Mouse (Mus musculus) right cerebral cortex, postnatal 14 days (tissue): ENCODE results near the gene Ybey.

ENCODE experiments used
- DNase-seq: peaks from one replicate; pipeline ENCODE4 v3.0.0; 2022

Gene Ybey

DNA sequence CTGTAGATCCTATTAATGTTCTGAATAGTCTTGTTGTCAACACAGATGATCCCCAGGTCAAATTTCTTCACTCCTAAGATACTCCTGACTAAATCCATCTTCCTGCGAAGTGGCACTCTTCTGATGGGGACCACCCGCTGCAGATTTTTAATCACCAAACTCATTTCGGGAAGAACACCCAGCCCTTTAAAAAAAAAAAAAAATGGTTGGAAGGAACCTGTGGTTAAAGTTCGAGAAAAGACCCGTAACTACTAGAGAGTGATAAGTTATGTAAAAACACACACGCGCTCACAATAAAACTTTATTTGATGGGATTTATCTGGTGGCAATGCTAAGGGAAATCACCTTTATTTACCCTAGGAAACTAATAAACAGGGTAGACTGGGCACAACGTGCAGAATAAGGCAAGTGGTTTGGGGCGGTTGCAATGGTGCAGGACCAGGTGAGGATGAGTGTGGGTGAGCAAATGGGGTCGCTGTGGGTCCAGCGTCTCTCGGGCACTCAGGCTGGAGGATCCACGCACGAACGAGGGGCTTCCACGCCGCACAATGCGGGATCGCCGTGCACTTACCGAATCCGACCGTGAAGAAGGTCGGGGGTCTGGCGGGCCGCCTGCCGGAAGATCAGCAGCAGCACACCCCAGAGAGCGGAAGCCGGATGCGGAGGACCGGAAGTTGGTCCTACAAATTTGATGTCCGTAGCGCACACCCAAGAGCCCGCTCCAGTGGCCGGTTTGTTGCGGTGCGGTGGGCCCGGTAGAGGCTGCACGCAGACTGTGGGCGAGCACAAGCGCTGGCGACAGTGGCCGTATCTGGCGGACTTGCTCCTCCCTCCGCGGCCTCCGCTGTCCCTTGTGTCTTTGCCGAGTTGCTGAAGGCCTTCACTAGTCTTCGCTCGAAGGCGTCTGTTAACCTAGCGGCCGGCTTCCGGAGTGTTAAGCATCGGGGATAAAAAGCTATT lies at the start of gene Ybey, which contains the start of gene Mcm3ap:
Gene Ybey (minus strand): TSS at position 912 of the 960 bp plus-strand sequence.
Gene Mcm3ap (plus strand): TSS at position 725 of the 960 bp plus-strand sequence.
- DNase-seq, result peak; percentile 86

DNA sequence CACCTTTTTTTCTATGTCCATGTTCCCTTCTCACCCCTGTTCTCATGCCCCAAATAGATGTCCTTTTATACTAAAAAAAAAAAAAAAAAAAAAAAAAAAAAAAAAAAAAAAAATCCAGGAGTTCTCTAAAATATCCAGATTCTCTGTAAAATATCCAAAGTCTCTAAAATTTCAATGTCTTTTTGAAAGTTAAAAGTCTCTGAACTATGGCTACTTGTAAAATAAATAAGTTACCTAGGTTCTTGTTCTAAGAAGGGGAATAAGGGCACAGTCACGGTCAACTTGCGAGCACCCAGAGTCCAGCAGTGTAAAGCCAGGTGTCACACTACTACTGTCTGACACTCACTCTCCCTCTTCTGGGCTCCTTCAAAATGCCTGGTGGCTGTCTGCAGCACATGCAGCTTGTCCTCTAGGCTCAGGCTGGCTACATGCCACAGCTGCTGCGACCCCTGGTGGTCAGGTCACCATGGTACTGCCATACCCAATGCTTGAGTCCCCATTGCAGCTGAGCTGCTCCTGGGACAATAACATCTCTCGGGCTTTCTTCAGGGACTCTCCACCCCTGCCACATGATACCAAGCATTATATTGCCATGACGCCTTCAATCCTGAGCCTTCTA lies 44.2 kb upstream of the Ybey start:
- peak; percentile 78 for DNase-seq

GRCm38 (mm10) chr10:76505865-76506264 lies 37.0 kb upstream of the Ybey start:
- DNase-seq, result no peak

DNA sequence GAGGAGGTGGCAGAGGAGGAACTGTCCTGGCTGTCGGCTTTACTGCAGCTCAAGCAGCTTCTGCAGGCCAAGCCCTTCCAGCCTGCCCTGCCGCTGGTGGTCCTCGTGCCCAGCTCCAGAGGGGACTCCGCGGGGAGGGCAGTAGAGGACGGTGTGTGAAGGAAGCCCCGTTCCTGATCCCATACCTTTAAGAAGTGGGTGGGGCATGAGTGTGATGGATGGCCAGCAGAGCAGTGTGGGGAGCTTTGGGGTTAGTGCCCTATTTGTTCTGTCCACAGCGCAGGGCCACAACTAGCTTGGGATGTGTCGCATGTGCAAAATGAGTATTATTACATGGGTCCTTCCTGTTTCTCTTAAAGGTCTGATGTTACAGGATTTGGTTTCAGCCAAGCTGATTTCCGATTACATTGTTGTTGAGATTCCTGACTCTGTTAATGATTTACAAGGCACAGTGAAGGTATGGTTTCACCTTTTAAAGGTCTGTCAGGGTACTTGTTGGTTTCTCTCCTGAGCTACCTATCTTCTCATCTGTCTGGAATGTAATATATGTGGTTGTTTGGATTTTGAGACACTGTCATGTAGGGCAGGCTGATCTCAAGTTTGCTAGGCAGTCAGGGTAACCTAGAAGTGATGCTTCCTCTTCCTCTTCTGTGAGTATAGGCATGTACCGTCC lies 35.5 kb upstream of the Ybey start:
- no peak for DNase-seq

- no peak for DNase-seq
Observed at GRCm38 (mm10) chr10:76497522-76497921, 28.6 kb upstream of the Ybey start.

- no peak for DNase-seq
Observed at GRCm38 (mm10) chr10:76496366-76496765, 27.5 kb upstream of the Ybey start.

DNA sequence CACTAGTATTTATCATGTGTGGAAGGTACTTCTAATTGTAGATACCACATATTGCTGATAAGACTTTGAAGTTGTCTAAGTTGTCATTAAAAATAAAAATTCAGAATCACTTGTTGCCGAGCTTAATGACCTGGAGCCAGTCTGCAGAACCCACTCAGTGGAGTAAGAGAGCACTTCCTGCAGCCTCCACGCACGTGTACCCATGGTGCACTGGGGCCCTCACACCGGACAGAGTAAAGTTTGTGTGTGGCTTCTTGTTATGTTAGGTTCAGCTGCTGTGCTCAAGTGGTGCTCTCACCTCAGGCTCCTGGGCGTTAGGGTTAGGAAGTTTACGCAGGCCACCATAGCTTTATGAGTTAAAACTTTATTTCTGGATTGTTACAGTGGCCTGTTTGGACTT lies 26.6 kb upstream of the Ybey start:
- no peak for DNase-seq

DNA sequence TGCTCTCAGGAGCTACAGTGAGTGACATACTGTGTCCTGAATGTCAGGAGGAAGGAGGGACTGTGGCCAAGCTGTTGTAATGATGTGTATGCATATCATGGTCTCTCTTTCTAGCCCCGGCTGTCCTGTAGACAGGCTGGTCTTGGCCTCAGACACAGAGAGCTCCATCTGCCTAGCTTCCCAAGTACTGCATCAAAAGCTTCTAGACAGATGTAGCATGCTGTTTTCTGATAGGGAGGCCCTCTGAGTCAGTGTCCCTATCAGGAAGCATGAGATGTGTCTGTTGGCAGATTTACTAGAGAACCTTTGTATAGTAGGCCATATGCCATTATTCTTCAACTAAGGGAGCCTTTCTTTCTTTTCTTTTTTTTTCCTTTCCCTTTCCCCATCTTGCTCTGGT lies 24.6 kb upstream of the Ybey start:
- DNase-seq, result no peak

DNA sequence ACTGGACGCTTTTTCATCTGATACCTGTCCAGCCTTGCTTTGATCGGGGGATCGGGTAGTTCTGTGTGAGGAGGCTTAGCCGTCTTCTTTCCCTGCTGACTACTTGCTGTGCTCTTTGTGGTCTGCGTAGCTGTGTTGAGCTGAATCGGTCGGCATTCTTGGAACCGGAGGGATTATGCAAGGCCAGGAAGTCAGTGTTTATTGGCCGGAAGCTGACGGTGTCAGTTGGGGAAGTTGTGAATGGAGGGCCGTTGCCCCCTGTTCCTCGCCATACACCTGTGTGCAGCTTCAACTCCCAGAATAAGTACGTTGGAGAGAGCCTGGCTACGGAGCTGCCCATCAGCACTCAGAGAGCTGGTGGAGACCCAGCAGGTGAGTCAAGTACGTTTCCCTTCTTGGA lies 20.3 kb upstream of the Ybey start:
- no peak for DNase-seq

DNA sequence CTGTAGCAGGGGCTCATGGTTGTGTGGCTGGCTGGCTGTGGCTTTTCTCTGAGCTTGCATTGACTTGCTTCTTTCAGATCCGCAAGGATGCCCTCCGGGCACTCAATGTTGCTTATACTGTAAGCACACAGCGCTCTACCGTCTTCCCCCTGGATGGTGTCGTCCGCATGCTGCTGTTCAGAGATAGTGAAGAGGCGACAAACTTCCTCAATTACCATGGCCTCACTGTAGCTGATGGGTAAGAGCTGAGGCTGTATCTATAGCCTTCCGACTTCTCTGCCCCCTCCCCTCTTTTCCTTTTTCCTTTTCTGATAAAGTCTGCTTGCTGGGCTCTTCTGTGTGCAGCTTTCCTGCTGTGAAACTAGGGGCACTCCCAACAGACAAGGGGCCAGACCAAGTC lies 19.4 kb upstream of the Ybey start:
- DNase-seq, result no peak

DNA sequence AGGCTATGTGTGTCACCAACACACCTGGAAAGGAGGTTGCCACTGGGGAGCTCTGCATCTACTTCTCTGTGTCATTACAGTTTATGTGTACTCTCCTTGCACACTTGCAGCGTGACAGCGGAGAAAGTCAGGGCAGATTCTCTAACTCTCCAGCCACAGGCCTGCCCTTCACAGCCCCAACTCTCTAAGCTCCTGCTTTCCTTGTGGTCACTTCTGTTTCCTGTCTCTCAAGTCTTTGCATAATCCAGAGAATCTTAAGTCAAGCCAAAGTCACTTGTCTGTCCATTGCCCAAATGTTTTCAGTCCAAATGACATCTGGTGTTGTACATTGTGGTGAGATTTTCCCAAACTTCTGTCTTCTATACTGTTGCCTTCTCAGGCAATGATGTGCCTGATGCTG lies 17.4 kb upstream of the Ybey start:
- no peak for DNase-seq

DNA sequence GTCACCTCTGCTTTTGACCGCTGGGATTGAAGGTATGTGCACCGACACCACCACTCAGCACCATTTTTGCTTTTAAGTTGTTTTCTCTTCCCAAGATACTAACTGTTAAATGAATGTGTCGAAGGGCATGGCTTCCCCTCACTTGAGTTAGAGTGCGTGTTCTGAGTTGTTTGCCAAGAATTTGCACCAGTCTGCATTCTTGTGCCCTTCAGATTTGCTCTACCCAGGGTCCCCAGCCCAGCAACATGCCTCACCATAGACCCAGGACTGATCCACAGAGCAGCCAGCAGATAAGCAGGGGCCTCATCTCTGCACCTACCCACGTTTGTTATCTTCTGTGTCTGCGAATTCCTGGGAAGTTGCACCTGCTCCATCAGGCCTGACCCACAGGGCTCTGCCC lies 12.6 kb upstream of the Ybey start:
- DNase-seq, result no peak

DNA sequence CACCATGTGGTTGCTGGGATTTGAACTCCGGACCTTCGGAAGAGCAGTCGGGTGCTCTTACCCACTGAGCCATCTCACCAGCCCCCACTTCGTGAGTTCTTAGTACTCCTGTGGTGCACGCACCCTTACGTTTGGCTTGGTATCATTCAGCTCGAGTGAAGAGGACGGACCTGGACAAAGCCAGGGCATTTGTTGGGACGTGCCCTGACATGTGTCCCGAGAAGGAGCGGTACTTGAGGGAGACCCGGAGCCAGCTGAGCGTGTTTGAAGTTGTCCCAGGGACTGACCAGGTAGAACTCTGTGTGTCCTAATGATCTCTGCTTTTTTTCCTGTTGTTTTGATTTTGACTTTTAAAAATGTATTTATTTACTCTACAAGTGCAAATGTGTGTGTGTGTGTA lies 11.9 kb upstream of the Ybey start:
- DNase-seq, result no peak

- no peak for DNase-seq
Observed at GRCm38 (mm10) chr10:76473759-76474158, 4.8 kb upstream of the Ybey start.

DNA sequence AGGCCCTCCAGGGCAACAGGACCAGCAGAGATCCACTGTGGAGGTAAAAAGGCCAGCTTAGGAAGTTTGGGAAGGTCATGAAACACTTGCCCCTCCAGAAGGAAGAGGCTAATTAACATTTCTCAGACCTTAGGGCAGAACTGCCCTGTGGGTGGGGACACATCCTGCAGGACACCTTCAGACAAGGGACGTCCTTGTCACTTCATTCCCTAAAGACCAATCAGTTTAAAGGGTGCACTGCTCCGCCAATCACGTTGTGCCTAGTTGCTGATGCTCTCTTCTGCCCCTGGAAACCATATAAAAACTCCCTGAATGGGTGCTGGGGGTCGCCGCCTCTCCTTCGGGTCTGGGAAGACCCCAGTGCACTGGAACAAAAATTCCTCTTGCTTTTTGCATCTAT lies 6.2 kb downstream of the Ybey start:
- no peak for DNase-seq

GRCm38 (mm10) chr10:76462312-76462711 lies 6.6 kb downstream of the Ybey start:
- DNase-seq, result no peak

- DNase-seq, result no peak
Observed at GRCm38 (mm10) chr10:76461255-76461654, 7.7 kb downstream of the Ybey start.

- DNase-seq, result peak; percentile 55
Observed at GRCm38 (mm10) chr10:76455289-76455688, 13.6 kb downstream of the Ybey start.

GRCm38 (mm10) chr10:76448851-76449250 lies 20.1 kb downstream of the Ybey start, which contains the start of gene 2610028H24Rik:
TSS of gene 2610028H24Rik (plus strand) at chr10:76449081.
- no peak for DNase-seq

DNA sequence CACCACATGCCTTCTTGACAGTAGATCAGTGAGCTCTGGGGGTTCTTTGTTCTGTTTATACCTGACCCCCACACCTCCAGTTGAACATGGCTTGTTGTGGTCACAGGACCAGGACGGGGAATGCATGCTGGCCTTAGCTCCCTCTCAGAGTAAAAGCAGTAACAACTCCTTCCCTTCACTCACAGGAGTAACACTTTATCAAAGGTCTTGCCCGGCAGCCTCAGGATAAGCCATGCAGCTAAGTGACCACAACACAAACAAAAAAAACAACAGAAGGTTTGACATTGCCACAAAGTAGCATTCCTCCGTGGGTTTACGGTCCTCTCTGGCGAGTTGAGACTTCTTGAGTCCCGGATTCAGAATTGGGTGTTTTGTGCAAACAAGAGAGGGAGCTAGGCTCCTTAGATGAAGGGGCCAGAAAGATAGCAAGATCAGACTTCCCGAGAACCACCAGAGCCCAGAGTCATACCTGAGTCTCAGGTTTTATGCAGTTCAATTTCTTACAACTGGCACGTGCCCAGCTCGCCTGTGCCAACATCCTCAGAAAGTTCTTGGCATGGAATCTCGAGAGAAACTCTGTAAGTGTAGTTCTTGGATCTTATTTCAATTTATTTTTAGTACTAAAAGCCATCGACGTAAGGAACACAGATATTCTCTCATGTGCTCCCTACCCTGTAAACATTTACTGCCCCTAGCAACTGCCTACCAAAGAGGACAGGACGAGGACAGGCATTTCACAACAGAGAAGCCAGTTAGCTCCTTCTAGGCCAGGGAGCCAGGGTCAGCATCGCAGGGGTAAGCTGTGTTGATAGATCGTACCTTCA lies 21.3 kb downstream of the Ybey start:
- DNase-seq, result no peak

GRCm38 (mm10) chr10:76445996-76446681 lies 22.8 kb downstream of the Ybey start:
- no peak for DNase-seq
